Mouse (Mus musculus) G1E (cell line): ENCODE measurements around the gene Gm49366.

Source experiments
- CTCF ChIP-seq: IDR thresholded peaks from 2 replicates; pipeline ENCODE4 v1.5.1; 2012; ENCODE audit warnings: low read depth, low read length, inconsistent platforms, mixed read lengths
- GATA1 ChIP-seq: IDR thresholded peaks from 2 replicates; pipeline ENCODE4 v1.6.1; 2012; ENCODE audit warnings: borderline replicate concordance, low read length, inconsistent platforms, mixed read lengths
- GATA2 ChIP-seq: IDR thresholded peaks from 2 replicates; pipeline ENCODE4 v1.6.1; 2012; ENCODE audit warnings: low read depth, low read length, inconsistent platforms, borderline replicate concordance

- no peak for TF ChIP-seq CTCF
- TF ChIP-seq GATA1 = no peak
- TF ChIP-seq GATA2 = no peak
These were observed 68.3 kb downstream of the Gm49366 start for GRCm38 (mm10) chr12:84107012-84107411.
